Mouse (Mus musculus): ENCODE measurements around the gene Vmac. TPM values are rescaled to one million over a fixed set of nuclear protein-coding genes. Genes with fewer than 3 reads are reported as not detected.

The Vmac gene
- polyA plus RNA-seq, 1 experiment: 10.4 TPM

DNA sequence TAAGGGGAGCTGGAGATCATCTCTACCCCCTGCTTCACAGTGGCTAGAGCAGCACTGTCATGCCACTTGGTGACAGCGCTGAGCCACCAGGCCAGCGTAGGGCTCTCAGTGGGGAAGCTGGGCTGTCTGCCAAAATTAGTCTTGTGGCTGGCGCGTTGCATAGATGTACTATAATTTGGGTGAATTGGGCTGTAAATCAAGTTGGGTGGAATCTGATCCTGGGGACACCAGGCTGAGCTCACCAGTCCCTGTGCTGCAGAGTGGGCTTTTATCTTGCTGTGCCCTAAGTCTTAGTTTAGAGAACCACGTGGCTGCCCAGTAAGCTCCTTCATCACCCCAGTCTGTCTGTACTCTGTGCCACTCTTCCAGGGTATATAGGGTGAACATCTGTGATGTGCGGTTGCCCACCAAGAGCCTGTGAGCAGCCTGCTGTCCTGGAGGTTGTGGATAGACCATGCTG is 23.9 kb downstream of the Vmac start:
- 30% methylated on average over 6 of the region's 6 CpGs for WGBS
- DNase-seq (ENCODE audit: low read depth, low spot score): no peak

DNA sequence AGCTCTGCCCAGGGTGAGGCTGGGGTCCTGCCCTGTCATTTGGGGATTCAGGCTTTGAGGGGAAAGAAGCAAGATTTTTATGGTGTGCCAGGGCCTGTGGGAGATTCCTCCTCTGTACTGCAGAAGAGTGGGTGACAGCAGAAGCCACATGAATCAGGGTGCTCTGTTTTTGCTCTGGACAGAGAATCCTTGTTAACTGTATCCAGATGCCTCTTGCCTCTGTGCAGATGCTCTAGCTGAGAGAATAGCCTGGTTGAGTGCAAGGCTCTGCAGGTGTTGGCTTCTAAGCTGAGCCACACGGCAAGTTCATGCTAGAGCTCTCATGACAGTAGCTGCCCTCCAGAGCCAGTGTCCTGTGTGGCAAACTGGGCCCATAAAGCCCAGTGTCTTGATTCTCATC is 24.4 kb downstream of the Vmac start:
- WGBS: 44% methylated on average over 1 of the region's 1 CpGs
- DNase-seq (ENCODE audit: low read depth, low spot score): no peak

DNA sequence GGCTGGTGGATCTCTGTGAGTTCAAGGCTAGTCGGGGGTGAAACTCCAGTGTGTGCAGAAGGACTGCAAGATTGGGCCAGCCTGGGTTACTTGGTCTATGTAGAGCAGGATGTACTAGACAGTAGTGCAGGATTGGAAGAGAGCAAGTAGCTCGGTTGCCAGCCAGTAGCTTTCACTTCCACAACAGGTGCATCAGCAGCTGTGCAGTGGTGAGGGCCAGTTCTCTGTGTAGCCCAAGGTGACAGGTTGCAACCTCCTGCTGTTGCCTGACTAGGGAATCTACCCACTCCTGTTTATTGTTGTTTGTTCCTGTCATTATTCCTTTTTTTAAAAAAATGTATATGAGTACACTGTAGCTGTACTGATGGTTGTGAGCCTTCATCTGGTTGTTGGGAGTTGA is 29.1 kb downstream of the Vmac start:
- no peak for DNase-seq (ENCODE audit: low read depth, low spot score)
- WGBS: 84% methylated on average over 2 of the region's 2 CpGs

DNA sequence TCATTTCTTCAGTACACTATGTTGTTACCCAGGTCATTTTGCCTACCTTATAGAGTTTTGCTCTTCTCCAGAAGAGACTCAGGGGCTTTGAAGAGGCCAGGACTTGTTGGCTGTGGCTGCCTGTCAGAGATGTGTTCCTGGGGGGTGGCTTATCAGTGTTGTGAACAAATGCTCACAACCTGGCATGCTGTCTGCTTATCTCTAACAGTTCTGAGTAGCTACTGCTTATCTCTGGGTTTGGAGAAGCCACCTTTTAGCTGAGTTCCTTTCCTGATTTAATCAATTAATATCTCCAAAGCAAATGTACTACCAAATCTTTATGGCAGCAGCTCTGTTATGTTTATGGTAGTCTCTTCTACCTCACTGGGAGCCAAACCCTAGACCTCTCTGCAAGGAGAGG is 29.8 kb downstream of the Vmac start:
- DNase-seq (ENCODE audit: low read depth, low spot score): no peak

DNA sequence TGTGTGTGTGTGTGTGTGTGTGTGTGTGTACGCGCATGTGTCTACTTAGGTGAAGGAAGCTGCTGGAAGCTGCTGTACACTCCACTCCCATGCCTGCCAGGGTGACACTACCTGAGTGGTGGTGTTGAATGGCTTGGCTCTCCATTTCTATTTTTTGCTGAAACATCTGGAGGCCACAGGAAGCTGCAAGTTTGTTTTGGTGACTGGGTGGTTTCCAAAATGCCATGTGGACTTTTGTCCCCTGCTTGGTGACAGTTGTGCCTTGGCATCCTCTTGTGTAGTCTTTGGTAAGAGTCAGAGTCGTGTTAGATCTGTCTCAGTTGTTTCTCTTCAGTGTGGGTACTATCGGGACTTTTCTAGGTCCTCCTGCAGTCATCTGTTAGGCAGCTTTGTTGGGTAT is 31.0 kb downstream of the Vmac start:
- 81% methylated on average over 4 of the region's 4 CpGs for WGBS

GRCm38 (mm10) chr17:56684649-56685048 is 33.2 kb downstream of the Vmac start:
- no peak for DNase-seq (ENCODE audit: low read depth, low spot score)
- WGBS: 79% methylated on average over 2 of the region's 2 CpGs

More for the DNA sequence above, 31.0 kb downstream of the Vmac start:
- no peak for DNase-seq (ENCODE audit: low read depth, low spot score)

DNA sequence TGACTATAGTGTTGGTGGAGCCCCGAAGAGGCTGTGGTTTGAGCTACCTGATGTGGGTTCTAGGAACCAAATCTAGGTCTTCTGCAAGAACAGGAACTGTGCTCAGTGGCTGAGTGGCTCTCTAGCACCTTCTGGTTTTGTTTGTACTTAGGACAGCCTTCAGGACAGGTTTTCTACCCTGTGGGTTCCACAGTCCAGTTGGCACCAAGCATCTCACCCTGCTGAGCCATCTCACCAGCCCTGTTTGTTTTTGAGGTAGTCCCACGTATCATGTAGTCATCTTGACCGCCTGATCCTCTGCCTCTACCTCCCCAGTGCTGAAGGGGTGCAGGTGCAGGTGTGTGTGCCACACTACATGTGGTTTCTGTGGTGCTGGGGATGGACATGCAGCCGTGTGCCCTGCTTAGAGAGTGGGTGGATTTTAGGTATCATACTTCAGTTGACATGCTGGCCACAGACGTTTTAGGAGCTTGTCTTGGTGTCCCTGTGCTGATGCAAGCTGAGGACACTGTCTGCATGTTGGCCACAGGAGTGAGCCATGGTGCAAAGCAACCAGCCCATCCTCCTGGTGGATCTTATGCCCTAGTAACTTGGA is 34.2 kb downstream of the Vmac start:
- DNase-seq (ENCODE audit: low read depth, low spot score): no peak
- 63% methylated on average over 5 of the region's 5 CpGs for WGBS

GRCm38 (mm10) chr17:56682880-56683279 is 34.9 kb downstream of the Vmac start:
- WGBS: 63% methylated on average over 3 of the region's 3 CpGs

DNA sequence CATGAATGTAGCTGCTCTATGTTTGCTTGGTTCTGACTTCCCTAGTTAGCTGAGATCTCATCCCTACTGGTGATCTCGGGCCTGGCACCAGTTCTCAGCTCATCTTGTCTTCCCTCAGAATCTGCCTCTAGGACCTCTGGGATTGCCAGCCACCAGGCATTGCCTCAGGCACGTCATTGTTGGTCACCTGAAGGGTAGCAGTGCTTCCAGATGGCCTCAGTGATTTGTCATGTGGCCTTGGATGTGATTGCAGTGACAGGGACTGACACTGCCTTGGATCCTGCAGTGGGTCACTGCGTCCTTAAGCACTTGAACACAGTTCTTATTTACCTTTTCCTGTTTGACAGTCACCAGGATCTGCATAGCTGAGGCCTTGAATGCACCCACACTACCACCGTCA is 36.0 kb downstream of the Vmac start:
- 64% methylated on average over 4 of the region's 4 CpGs for WGBS
- no peak for DNase-seq (ENCODE audit: low read depth, low spot score)

More at GRCm38 (mm10) chr17:56682880-56683279, 34.9 kb downstream of the Vmac start:
- DNase-seq (ENCODE audit: low read depth, low spot score): no peak

DNA sequence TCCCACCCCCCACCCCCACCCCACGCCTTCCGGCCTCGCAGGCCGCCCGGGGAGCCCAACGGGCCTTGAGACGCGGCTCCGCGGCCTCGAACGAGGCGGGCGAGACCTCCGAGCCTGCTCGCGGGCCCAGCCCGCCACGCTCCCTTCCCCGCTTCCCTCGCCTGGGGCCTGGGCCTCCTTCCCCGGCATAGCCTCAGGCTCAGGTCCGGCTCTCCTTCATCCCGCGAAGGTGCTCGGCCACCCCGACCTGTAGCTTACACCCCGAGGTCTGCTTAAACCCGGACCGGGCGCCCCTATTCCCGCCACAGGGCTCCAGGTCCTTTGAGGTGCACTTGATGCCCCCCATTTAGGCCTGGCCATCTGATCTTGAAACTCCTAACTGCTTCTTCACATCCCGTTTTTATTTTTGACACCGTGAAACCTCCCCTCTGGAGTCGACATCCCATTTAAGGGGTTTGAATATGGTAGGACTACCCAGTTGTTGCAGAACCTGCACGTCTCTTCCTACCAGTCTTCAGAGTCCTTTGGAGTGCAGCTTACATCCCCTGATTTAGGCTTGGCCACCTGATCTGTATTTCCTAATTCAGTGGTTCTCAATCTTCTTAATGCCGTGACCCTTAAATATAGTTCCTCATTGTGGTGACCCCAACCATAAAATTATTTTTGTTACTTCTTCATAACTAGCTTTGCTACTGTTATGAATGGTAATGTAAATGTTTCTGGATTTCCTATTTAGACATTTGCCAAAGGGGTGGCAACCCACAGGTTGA is 44.0 kb downstream of the Vmac start:
- no peak for DNase-seq (ENCODE audit: low read depth, low spot score)
- WGBS: under 1% methylated on average over 36 of the region's 37 CpGs

DNA sequence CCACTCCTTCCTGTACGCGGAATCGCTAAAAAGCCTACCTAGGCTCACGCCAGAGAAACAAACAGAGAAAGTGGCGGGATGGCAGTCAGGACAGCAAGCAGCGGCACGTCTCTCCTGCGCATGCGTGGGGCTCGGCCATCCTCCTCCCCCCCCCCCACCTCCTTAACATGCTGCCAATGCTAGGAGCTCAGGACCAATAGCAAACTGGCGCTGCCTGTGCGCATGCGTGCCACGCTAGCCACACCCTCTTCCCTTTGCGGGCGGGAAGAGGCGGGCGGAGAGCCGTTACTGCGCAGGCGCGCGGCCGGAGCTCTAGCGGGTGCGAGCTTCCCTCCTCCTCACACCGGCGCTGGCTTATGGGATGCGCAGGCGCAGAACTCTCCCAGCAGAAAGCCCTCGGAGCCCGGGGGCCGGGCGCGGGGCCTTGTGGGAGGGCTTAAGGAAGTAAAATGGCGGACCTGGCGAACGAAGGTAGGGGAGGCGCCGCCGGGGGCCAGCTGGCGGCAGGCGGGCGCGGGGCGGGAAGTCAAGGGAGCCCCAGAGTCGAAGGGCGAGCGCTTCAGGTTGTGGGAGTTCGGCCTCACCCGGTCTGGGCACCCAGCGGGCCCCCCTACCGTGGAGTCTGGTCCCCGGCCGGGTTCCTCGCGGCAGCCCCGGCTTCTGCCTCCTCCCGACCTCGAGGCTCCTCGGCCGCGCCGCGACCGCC is 44.7 kb downstream of the Vmac start, which contains the start of gene Ranbp3:
TSS of gene Ranbp3 (plus strand) at position 354 of the 706 bp plus-strand sequence.
- under 1% methylated on average over 65 of the region's 66 CpGs for WGBS
- peak; percentile 95 for DNase-seq (ENCODE audit: low read depth, low spot score)

- 90% methylated on average over 8 of the region's 8 CpGs for WGBS
- DNase-seq (ENCODE audit: low read depth, low spot score): no peak
Observed at GRCm38 (mm10) chr17:56669766-56670165, 48.1 kb downstream of the Vmac start.

DNA sequence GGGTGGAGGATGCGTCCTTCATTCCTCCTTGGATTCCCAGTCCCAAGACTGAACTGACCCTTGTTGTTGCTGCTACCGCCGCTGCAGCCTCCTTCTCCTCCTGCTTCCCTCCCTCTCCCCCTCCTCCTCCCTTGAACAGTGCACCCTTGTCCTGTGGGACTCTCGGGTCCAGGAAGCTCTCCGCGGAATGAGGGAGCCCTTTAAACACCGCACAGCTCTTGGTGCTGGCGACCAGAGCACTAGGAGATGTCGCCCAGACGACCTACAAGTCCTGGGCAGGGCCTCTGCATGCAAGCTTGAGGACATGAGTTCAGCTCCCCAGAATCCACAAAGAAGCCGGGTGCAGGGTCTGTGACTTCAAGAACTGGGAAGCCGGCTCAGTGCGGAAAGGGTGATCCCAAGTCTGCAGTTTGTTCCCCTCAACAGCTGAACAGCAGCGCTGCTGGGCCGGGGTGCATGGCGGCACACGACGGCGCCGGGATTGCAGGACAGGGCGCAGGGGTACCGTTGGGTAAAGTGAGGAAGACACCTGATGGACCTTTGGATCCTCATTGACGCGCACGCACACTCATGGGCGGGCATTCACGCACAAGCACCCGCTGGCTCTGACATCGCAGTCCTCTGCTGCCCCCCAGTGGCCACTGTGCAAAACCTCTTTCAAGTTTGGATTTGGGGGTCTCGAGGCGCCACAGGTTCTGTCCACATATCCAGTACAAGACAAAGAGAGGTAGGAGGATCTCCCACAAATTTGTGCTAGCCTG is 49.3 kb downstream of the Vmac start:
- peak; percentile 60 for DNase-seq (ENCODE audit: low read depth, low spot score)
- 2% methylated on average over 31 of the region's 31 CpGs for WGBS

- 81% methylated on average over 3 of the region's 3 CpGs for WGBS
- DNase-seq (ENCODE audit: low read depth, low spot score): no peak
Observed at GRCm38 (mm10) chr17:56667591-56667990, 50.2 kb downstream of the Vmac start.

GRCm38 (mm10) chr17:56666384-56666783 is 51.4 kb downstream of the Vmac start:
- WGBS: 62% methylated on average over 4 of the region's 4 CpGs
- DNase-seq (ENCODE audit: low read depth, low spot score): no peak

DNA sequence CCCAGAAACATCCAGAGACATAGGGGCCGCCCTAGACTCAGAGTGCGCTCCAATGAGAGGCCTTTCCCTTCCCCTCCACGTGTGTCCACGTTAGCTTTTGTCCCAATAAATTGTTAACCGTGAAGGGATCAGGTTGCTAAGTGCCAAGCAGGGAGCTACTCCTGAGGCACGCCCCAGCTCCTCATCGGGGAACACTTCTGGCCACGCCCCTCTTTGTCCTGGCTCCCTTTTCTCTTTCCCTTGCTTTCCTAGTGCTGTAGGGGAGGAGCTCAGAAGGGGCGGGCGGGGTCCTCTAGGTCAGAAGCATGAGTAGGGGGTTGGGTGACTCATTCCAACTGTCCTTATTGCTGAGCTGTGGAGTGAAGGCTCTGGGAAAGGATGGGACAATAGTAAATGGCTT is 53.5 kb downstream of the Vmac start:
- WGBS: 11% methylated on average over 10 of the region's 10 CpGs
- no peak for DNase-seq (ENCODE audit: low read depth, low spot score)

Measured in large intestine, adult 2 months (tissue).